Mouse (Mus musculus) layer of hippocampus, adult 9-10 months (tissue): Measurements from ENCODE around the gene Ap2s1.

Experiments
- DNase-seq: peaks from one replicate; pipeline ENCODE4 v3.0.0; 2022; ENCODE audit warnings: low spot score

Gene Ap2s1

DNA sequence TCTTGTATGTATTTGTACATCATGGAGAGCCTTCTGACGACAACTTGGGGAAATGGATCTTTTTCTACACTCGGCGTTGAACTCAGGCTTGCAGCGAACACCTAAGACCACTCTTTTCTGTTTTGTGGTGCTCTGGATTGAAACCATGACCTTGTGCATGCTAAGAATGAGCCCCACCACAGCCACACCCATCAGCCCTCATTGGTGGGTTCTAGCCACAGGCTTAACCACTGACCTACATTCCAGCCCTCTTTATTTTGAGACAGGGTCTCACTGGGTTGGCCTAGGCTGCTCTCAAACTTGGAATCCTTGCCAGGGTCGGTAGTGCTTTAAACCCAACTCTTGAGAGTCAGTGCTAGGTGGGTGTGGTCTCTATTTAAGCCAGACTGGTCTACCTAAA, 56.7 kb downstream of the Ap2s1 start:
- no peak for DNase-seq
